In the genomic region with DNA sequence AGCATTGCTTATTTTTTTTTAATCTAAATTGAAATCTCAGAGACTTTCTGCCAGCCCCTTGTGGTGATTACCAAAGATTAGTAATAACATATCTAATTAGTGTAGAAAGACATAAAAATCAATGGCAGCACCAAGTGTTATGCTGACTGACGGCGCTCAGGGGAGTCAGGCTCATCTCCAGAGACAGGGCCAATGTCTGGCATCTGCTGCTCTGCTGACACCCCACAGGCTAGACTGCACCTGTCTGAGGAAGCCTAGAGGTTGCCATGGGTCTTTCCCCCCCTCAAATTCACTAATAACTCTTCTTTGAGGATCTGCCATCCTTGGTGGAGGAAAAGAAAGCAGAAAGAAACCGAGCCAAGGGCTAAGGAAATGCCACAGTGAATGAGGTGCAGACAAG, we compare ENCODE assay signal across 21 mouse cellular contexts.
DNase-seq lines count a peak whose midpoint lies in the region; ATAC-seq and TF ChIP-seq lines count a peak whose summit lies in the region.
"Had no signal": no experiment of that assay in that cellular context is flagged by ENCODE, and none has a peak within 500 bp of the region (broad histone marks: within the 10 kb centered on the region; RNA-seq: fewer than 3 reads in every experiment).

No protein-coding gene starts in this region.

- H3K9ac ChIP-seq in forebrain, postnatal 0 days, result no peak overlapping the region
- H3K9ac ChIP-seq: embryonic facial prominence, embryonic 13.5 days; heart, embryonic 15.5 days; hindbrain, embryonic 14.5 days; intestine, embryonic 15.5 days had no signal

- no peaks in the 10 kb centered on the region for H3K4me1 ChIP-seq in forebrain, postnatal 0 days (ENCODE audit: insufficient read depth)
- H3K4me1 ChIP-seq: embryonic facial prominence, embryonic 13.5 days; hindbrain, embryonic 10.5 days; intestine, embryonic 15.5 days had no signal

- no peaks in the 10 kb centered on the region for H3K36me3 ChIP-seq in forebrain, postnatal 0 days (ENCODE audit: insufficient read depth)
- H3K36me3 ChIP-seq: embryonic facial prominence, embryonic 13.5 days; heart, embryonic 15.5 days; hindbrain, embryonic 10.5 days; intestine, embryonic 15.5 days had no signal

- WGBS in forebrain, postnatal 0 days, result 51% methylated on average over 3 of the region's 3 CpGs

- DNase-seq in cerebellum, postnatal 14 days, result peak; percentile 29 to 48
- DNase-seq in cerebellum, postnatal 4 days (ENCODE audit: low spot score in 2 of 2), result no peak
- DNase-seq in heart, adult 11 months, result peak; percentile 22
- DNase-seq in heart, postnatal 14 days, result no peak
- DNase-seq in brain, embryonic 14.5 days (ENCODE audit: low read depth), result peak; percentile 74
- no peak for DNase-seq in forebrain, postnatal 0 days
- DNase-seq: adrenal gland, adult 2 months; adrenal gland, postnatal 25 days; cerebellum, adult 9-10 months; gastrocnemius, postnatal 10 days; heart, adult 2 months; kidney, adult 18-20 months had no signal

- no peaks in the 10 kb centered on the region for H3K27me3 ChIP-seq in forebrain, postnatal 0 days (ENCODE audit: insufficient read depth, low read length)
- H3K27me3 ChIP-seq: CH12.LX; embryonic facial prominence, embryonic 13.5 days; intestine, embryonic 15.5 days; Patski had no signal

- no peak overlapping the region for H3K4me3 ChIP-seq in forebrain, postnatal 0 days (ENCODE audit: low read depth, low read length)
- H3K4me3 ChIP-seq: embryonic facial prominence, embryonic 13.5 days; heart, adult 2 months; heart, embryonic 15.5 days; hindbrain, embryonic 10.5 days; intestine, embryonic 15.5 days had no signal

- intact Hi-C loops in heart, postnatal 14 days (cut with DNase I), result no loop called here

- no peaks in the 10 kb centered on the region for H3K9me3 ChIP-seq in forebrain, postnatal 0 days (ENCODE audit: low read length)
- H3K9me3 ChIP-seq: embryonic facial prominence, embryonic 13.5 days; heart, embryonic 15.5 days; hindbrain, embryonic 10.5 days; intestine, embryonic 15.5 days had no signal

- TF ChIP-seq CTCF in brain, embryonic 14.5 days (IDR thresholded peaks at IDR 0.05; ENCODE audit: borderline replicate concordance, extremely low read depth, insufficient read depth, insufficient read length), result no peak
- no peak for TF ChIP-seq CTCF in forebrain, postnatal 0 days (IDR thresholded peaks at IDR 0.05; ENCODE audit: low read depth)

- no peak for TF ChIP-seq POLR2A in brain, embryonic 14.5 days (IDR thresholded peaks at IDR 0.05; ENCODE audit: borderline replicate concordance, extremely low read depth, insufficient read depth, insufficient read length, poor library complexity, severe bottlenecking)

- no peak for ATAC-seq in forebrain, postnatal 0 days
- ATAC-seq: activated CD4-positive, CD25-positive, alpha-beta regulatory T cell, adult 4 months; intestine, embryonic 15.5 days; Patski had no signal

- H3K27ac ChIP-seq in forebrain, postnatal 0 days (ENCODE audit: low read depth, low read length), result peak overlapping the region; percentile 75; the same call in 1 of the 2 replicates
- H3K27ac ChIP-seq: embryonic facial prominence, embryonic 13.5 days; heart, adult 2 months; heart, embryonic 15.5 days; hindbrain, embryonic 10.5 days; intestine, embryonic 15.5 days had no signal

- no peak overlapping the region for H3K4me2 ChIP-seq in forebrain, postnatal 0 days (ENCODE audit: low read depth)
- H3K4me2 ChIP-seq: embryonic facial prominence, embryonic 13.5 days; heart, embryonic 11.5 days; heart, embryonic 15.5 days; hindbrain, embryonic 14.5 days; intestine, embryonic 15.5 days had no signal

Comparison
In these comparisons a context has a peak if more than half of its experiments do, and no peak if none do; other contexts are left out.
1. DNase-seq: peak in cerebellum, postnatal 14 days (2 of 2), heart, adult 11 months (single experiment) and brain, embryonic 14.5 days (single experiment); none in cerebellum, postnatal 4 days (0 of 2), heart, postnatal 14 days (0 of 2) and forebrain, postnatal 0 days (single experiment).